Mouse (Mus musculus): Measurements from ENCODE around the gene Sox21. TPM values are rescaled to one million over a fixed set of nuclear protein-coding genes. Genes with fewer than 3 reads are reported as not detected.

The Sox21 gene
- polyA plus RNA-seq, 1 experiment from 2014 or later, result 35.5 TPM

GRCm38 (mm10) chr14:118235973-118236885, 601 bp downstream of the Sox21 start:
- WGBS, result under 1% methylated on average over 73 of the region's 73 CpGs
- H3K27ac ChIP-seq (replicated peaks), result peak overlapping the region; percentile 93
- H3K36me3 ChIP-seq, result peaks cover 10% of the 10 kb centered on the region
- peak; percentile 68 for ATAC-seq (ENCODE audit: low FRiP score, low read depth)
- H3K4me2 ChIP-seq (replicated peaks), result peak overlapping the region; percentile 69
- H3K4me1 ChIP-seq, result peaks cover 35% of the 10 kb centered on the region
- peak overlapping the region; percentile 84 for H3K4me3 ChIP-seq
- no peaks in the 10 kb centered on the region for H3K9me3 ChIP-seq
- peaks cover 45% of the 10 kb centered on the region for H3K27me3 ChIP-seq
- peak overlapping the region; percentile 92 for H3K9ac ChIP-seq (replicated peaks)

- H3K27me3 ChIP-seq, result peaks cover 45% of the 10 kb centered on the region
- WGBS, result under 1% methylated on average over 50 of the region's 62 CpGs
- H3K9ac ChIP-seq (replicated peaks), result peak overlapping the region; percentile 92
- H3K36me3 ChIP-seq, result peaks cover 10% of the 10 kb centered on the region
- H3K4me1 ChIP-seq, result peaks cover 38% of the 10 kb centered on the region
- no peak for ATAC-seq (ENCODE audit: low FRiP score, low read depth)
- H3K4me2 ChIP-seq (replicated peaks), result peak overlapping the region; percentile 69
- H3K9me3 ChIP-seq, result no peaks in the 10 kb centered on the region
- H3K4me3 ChIP-seq, result peak overlapping the region; percentile 84
- H3K27ac ChIP-seq (replicated peaks), result peak overlapping the region; percentile 93
Observed at GRCm38 (mm10) chr14:118235361-118235972, 1.4 kb downstream of the Sox21 start.

- peaks cover 10% of the 10 kb centered on the region for H3K36me3 ChIP-seq
- peaks cover 41% of the 10 kb centered on the region for H3K4me1 ChIP-seq
- peak overlapping the region; percentile 93 for H3K27ac ChIP-seq (replicated peaks)
- H3K4me2 ChIP-seq (replicated peaks), result peak overlapping the region; percentile 69
- peak overlapping the region; percentile 84 for H3K4me3 ChIP-seq
- peaks cover 38% of the 10 kb centered on the region for H3K27me3 ChIP-seq
- H3K9ac ChIP-seq (replicated peaks), result peak overlapping the region; percentile 92
- no peak for ATAC-seq (ENCODE audit: low FRiP score, low read depth)
- no peaks in the 10 kb centered on the region for H3K9me3 ChIP-seq
- under 1% methylated on average over 72 of the region's 84 CpGs for WGBS
Observed at GRCm38 (mm10) chr14:118234541-118235210, 2.2 kb downstream of the Sox21 start.

GRCm38 (mm10) chr14:118233786-118234540, 2.9 kb downstream of the Sox21 start:
- H3K9ac ChIP-seq (replicated peaks), result peak overlapping the region; percentile 92
- ATAC-seq (ENCODE audit: low FRiP score, low read depth), result no peak
- H3K4me2 ChIP-seq (replicated peaks), result peak overlapping the region; percentile 69
- peaks cover 10% of the 10 kb centered on the region for H3K36me3 ChIP-seq
- WGBS, result 2% methylated on average over 26 of the region's 26 CpGs
- H3K27me3 ChIP-seq, result peaks cover 38% of the 10 kb centered on the region
- peak overlapping the region; percentile 84 for H3K4me3 ChIP-seq
- no peaks in the 10 kb centered on the region for H3K9me3 ChIP-seq
- H3K4me1 ChIP-seq, result peaks cover 43% of the 10 kb centered on the region
- H3K27ac ChIP-seq (replicated peaks), result peak overlapping the region; percentile 93

GRCm38 (mm10) chr14:118232381-118232970, 4.4 kb downstream of the Sox21 start:
- WGBS, result 2% methylated on average over 8 of the region's 8 CpGs
- Histone ChIP-seq H3K36me3 (peaks cover 10% of the 10 kb centered on the region), H3K27me3 (peaks cover 48% of the 10 kb centered on the region), H3K4me1 (peaks cover 54% of the 10 kb centered on the region), H3K9me3 (no peaks in the 10 kb centered on the region), H3K9ac (replicated peaks) (peak overlapping the region; percentile 65), H3K4me2 (replicated peaks) (peak overlapping the region; percentile 60), H3K27ac (replicated peaks) (peak overlapping the region; percentile 86), H3K4me3 (peak overlapping the region; percentile 38)
- no peak for ATAC-seq (ENCODE audit: low FRiP score, low read depth)

- Histone ChIP-seq H3K9me3 (no peaks in the 10 kb centered on the region), H3K4me2 (replicated peaks) (peak overlapping the region; percentile 49), H3K4me3 (peak overlapping the region; percentile 27; the same call in 1 of the 2 replicates), H3K36me3 (no peaks in the 10 kb centered on the region), H3K27ac (replicated peaks) (no peak overlapping the region), H3K4me1 (peaks cover 64% of the 10 kb centered on the region), H3K9ac (replicated peaks) (no peak overlapping the region; the same call in 1 of the 2 replicates), H3K27me3 (peaks cover 78% of the 10 kb centered on the region)
- no peak for ATAC-seq (ENCODE audit: low FRiP score, low read depth)
- 2% methylated on average over 21 of the region's 21 CpGs for WGBS
Observed at GRCm38 (mm10) chr14:118226471-118227155, 10.2 kb downstream of the Sox21 start.

GRCm38 (mm10) chr14:118225911-118226310, 10.9 kb downstream of the Sox21 start:
- Histone ChIP-seq H3K4me3 (peak overlapping the region; percentile 27), H3K4me1 (peaks cover 57% of the 10 kb centered on the region), H3K27me3 (peaks cover 72% of the 10 kb centered on the region), H3K9ac (replicated peaks) (peak overlapping the region; percentile 24; the same call in 1 of the 2 replicates), H3K27ac (replicated peaks) (no peak overlapping the region), H3K36me3 (no peaks in the 10 kb centered on the region), H3K4me2 (replicated peaks) (peak overlapping the region; percentile 49), H3K9me3 (no peaks in the 10 kb centered on the region)
- peak; percentile 41 for ATAC-seq (ENCODE audit: low FRiP score, low read depth)
- WGBS, result under 1% methylated on average over 21 of the region's 21 CpGs

GRCm38 (mm10) chr14:118225061-118225743, 11.6 kb downstream of the Sox21 start:
- Histone ChIP-seq H3K27me3 (peaks cover 72% of the 10 kb centered on the region), H3K9ac (replicated peaks) (peak overlapping the region; percentile 24; the same call in 1 of the 2 replicates), H3K4me3 (peak overlapping the region; percentile 27), H3K36me3 (no peaks in the 10 kb centered on the region), H3K4me2 (replicated peaks) (peak overlapping the region; percentile 49), H3K9me3 (no peaks in the 10 kb centered on the region), H3K27ac (replicated peaks) (no peak overlapping the region), H3K4me1 (peaks cover 57% of the 10 kb centered on the region)
- no peak for ATAC-seq (ENCODE audit: low FRiP score, low read depth)
- WGBS, result 24% methylated on average over 16 of the region's 16 CpGs

- H3K9me3 ChIP-seq, result no peaks in the 10 kb centered on the region
- no peak for ATAC-seq (ENCODE audit: low FRiP score, low read depth)
- H3K4me3 ChIP-seq, result no peak overlapping the region
- peaks cover 71% of the 10 kb centered on the region for H3K27me3 ChIP-seq
- H3K4me1 ChIP-seq, result peaks cover 17% of the 10 kb centered on the region
- WGBS, result 83% methylated on average over 1 of the region's 1 CpGs
- no peak overlapping the region for H3K9ac ChIP-seq (replicated peaks)
- H3K36me3 ChIP-seq, result no peaks in the 10 kb centered on the region
- H3K27ac ChIP-seq (replicated peaks), result no peak overlapping the region
- no peak overlapping the region for H3K4me2 ChIP-seq (replicated peaks)
Observed at GRCm38 (mm10) chr14:118220885-118221284, 15.9 kb downstream of the Sox21 start.

- Histone ChIP-seq H3K4me3 (no peak overlapping the region), H3K36me3 (no peaks in the 10 kb centered on the region), H3K9me3 (no peaks in the 10 kb centered on the region), H3K4me1 (no peaks in the 10 kb centered on the region; the same call in 1 of the 2 replicates), H3K9ac (replicated peaks) (no peak overlapping the region), H3K27me3 (peaks cover 63% of the 10 kb centered on the region), H3K27ac (replicated peaks) (no peak overlapping the region), H3K4me2 (replicated peaks) (no peak overlapping the region)
- no peak for ATAC-seq (ENCODE audit: low FRiP score, low read depth)
- WGBS, result 95% methylated on average over 8 of the region's 8 CpGs
Observed at GRCm38 (mm10) chr14:118216826-118217225, 20.0 kb downstream of the Sox21 start.

Data from midbrain, embryonic 12.5 days (tissue).